Mouse (Mus musculus) heart, embryonic 11.5 days (tissue): ENCODE data around the gene Ccnt1. TPM values are rescaled to one million over a fixed set of nuclear protein-coding genes. Genes with fewer than 3 reads are reported as not detected.
A peak's percentile ranks its signal among the peaks of the same experiment; 100 is the strongest.

Experiments
- ATAC-seq: fragments of 200-750 bp; cut with Nextera tagmentation; replicated peaks from 2 replicates; pipeline ENCODE4 v1.8.0; 2017; ENCODE audit warnings: moderate library complexity; ENCODE audit not compliant: insufficient number of reproducible peaks, low FRiP score, low TSS enrichment
- H3K27ac ChIP-seq: fragments of 300-500 bp; sonication (generic); 2 replicates; pipeline ENCODE4 v1.5.1; 2014; ENCODE audit warnings: mild to moderate bottlenecking, low read depth, low read length
- H3K27me3 ChIP-seq: fragments of 300-500 bp; sonication (generic); 2 replicates; pipeline ENCODE4 v1.6.1; 2014; ENCODE audit warnings: mild to moderate bottlenecking, low read length, mixed read lengths; ENCODE audit not compliant: control insufficient read depth, insufficient read depth
- H3K36me3 ChIP-seq: fragments of 300-500 bp; sonication (generic); 2 replicates; pipeline ENCODE4 v1.6.1; 2014; ENCODE audit warnings: mild to moderate bottlenecking, low read length, moderate library complexity, mixed read lengths; ENCODE audit not compliant: control insufficient read depth, insufficient read depth
- H3K4me1 ChIP-seq: fragments of 300-500 bp; sonication (generic); 2 replicates; pipeline ENCODE4 v1.6.1; 2014; ENCODE audit warnings: low read length; ENCODE audit not compliant: control insufficient read depth, insufficient read depth
- H3K4me2 ChIP-seq: fragments of 300-500 bp; sonication (generic); 2 replicates; pipeline ENCODE4 v1.6.1; 2014; ENCODE audit warnings: mild to moderate bottlenecking, moderate library complexity
- H3K4me3 ChIP-seq: fragments of 300-500 bp; sonication (generic); 2 replicates; pipeline ENCODE4 v1.5.1; 2014; ENCODE audit warnings: low read depth, low read length
- H3K9ac ChIP-seq: fragments of 300-500 bp; sonication (generic); 2 replicates; pipeline ENCODE4 v1.6.1; 2014; ENCODE audit warnings: mild to moderate bottlenecking, low read depth, low read length, moderate library complexity
- H3K9me3 ChIP-seq: fragments of 300-500 bp; sonication (generic); replicated peaks from 2 replicates; pipeline ENCODE4 v1.6.1; 2016; ENCODE audit warnings: low read length; ENCODE audit not compliant: control insufficient read depth
- WGBS: fragments of 180-500 bp; shearing (Covaris S2); extraction: QIAGEN DNeasy Blood & Tissue Kit; methylation state at CpG from one replicate; pipeline ENCODE4 v1.1.7; 2014; ENCODE audit not compliant: insufficient replicate concordance; 5-methylcytosine and 5-hydroxymethylcytosine counted together
- microRNA-seq: library from miRNA; unstranded; fragments of <30 nt; microRNA quantifications from one replicate; pipeline ENCODE4, GENCODE M21; 2016; ENCODE audit warnings: borderline number of aligned reads
- polyA plus RNA-seq: library from polyadenylated mRNA; unstranded; fragments of >200 nt; fragmentation: Nextera tagmentation; extraction: Ambion mirVana; gene quantifications from 2 replicates; pipeline ENCODE4 v1.2.1, GENCODE M21; 2014

Gene Ccnt1
- polyA plus RNA-seq, 1 experiment from 2014 or later = 42.3 TPM

DNA sequence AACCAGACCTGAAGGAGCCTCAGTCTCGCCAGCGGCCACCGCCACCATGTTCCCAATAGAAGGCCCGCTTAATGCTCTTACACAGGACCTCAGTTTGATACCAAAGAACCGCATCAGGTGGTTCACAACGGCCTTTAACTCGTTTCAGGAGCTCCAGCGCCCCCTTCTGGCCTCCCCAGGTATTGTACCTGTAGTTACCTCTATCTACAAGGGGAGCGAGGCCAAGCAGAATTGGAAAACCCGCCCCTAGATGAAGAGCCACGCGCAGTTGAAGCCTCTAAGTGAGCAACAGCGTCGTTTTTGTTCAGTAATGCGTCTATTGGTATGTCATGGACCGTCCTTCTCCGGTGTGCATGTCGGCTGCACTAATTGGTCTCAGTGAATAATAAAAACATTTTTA lies 66.2 kb downstream of the Ccnt1 start:
- 11% methylated on average over 18 of the region's 18 CpGs for WGBS
- Histone ChIP-seq H3K9me3 (no peaks in the 10 kb centered on the region), H3K4me1 (no peaks in the 10 kb centered on the region), H3K27me3 (peaks cover 3% of the 10 kb centered on the region; the same call in 1 of the 2 replicates), H3K36me3 (no peaks in the 10 kb centered on the region), H3K4me3 (no peak overlapping the region), H3K9ac (no peak overlapping the region), H3K4me2 (no peak overlapping the region), H3K27ac (no peak overlapping the region)
- no peak for ATAC-seq

DNA sequence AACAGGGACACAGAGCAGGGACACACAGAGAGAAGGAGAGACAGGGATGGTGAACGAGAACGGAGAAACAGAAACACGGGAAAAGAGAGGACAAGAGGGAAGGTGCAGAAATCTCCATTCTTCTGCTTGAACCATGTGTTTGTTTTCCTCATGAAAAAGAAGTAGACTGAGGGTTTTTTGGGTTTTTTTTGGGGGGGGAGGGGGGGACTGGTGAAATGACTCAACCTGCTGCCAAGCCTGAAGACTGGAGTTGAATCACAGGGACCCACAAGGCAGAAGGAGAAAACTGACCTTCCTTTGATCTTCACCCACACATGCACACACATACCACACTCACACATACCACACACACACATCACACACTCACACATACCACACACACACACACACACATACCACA lies 67.4 kb downstream of the Ccnt1 start:
- Histone ChIP-seq H3K4me2 (no peak overlapping the region), H3K36me3 (no peaks in the 10 kb centered on the region), H3K4me3 (no peak overlapping the region), H3K9me3 (no peaks in the 10 kb centered on the region), H3K9ac (no peak overlapping the region), H3K4me1 (no peaks in the 10 kb centered on the region), H3K27ac (no peak overlapping the region), H3K27me3 (peaks cover 3% of the 10 kb centered on the region; the same call in 1 of the 2 replicates)
- 74% methylated on average over 3 of the region's 3 CpGs for WGBS
- ATAC-seq = no peak

DNA sequence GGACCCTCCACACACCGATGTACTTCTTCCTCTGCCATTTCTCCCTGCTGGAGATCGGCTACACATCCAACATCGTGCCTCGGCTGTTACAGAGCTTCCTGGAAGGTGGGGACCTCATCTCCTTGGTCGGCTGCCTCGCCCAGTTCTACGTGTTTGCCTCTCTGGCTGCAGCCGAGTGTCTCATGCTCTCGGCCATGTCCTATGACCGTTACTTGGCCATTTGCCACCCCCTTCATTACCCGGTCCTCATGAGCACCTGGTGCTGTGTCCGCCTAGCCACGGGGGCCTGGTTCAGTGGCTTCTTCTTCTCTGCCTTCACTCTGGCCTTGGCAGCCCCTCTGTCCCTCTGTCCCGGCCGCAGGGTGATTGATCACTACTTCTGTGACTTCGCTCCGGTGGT lies 73.1 kb downstream of the Ccnt1 start:
- Histone ChIP-seq H3K36me3 (no peaks in the 10 kb centered on the region), H3K4me2 (no peak overlapping the region), H3K9me3 (no peaks in the 10 kb centered on the region), H3K9ac (no peak overlapping the region), H3K27me3 (peaks cover 3% of the 10 kb centered on the region; the same call in 1 of the 2 replicates), H3K4me1 (no peaks in the 10 kb centered on the region), H3K4me3 (no peak overlapping the region), H3K27ac (no peak overlapping the region)
- 76% methylated on average over 17 of the region's 17 CpGs for WGBS
- no peak for ATAC-seq

DNA sequence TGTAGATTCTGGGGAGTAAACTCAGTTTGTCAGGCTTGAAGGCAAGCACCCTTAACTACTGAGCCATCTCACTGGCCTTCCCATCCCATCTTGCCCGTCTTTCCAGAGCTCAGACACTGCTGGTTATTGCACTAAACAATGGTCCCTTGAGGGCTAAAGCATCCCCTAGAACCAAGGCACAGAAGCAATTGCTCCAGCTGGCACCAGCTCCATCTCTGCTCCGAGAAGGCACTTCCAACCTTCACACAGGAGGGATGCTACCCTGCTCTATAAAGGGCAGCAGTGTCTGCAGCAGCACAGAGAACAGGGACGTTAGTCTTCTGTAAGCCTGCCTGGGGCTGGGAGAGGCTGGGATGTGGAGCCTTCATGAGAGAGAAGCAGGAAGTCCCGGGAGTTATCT lies 78.6 kb downstream of the Ccnt1 start, which contains the start of gene Olfr279:
Gene Olfr279, plus strand, starts transcription at position 301 of the 400 bp plus-strand sequence.
- no peaks in the 10 kb centered on the region for H3K4me1 ChIP-seq
- 50% methylated on average over 4 of the region's 4 CpGs for WGBS
- no peak within 1 kb of the TSS for H3K4me3 ChIP-seq
- ATAC-seq = no peak
- H3K36me3 ChIP-seq = no peaks in the 10 kb centered on the region
- H3K4me2 ChIP-seq = no peak within 1 kb of the TSS
- H3K27me3 ChIP-seq = no peaks in the 10 kb centered on the region
- no peak within 1 kb of the TSS for H3K27ac ChIP-seq
- no peak within 1 kb of the TSS for H3K9ac ChIP-seq
- H3K9me3 ChIP-seq = no peaks in the 10 kb centered on the region

DNA sequence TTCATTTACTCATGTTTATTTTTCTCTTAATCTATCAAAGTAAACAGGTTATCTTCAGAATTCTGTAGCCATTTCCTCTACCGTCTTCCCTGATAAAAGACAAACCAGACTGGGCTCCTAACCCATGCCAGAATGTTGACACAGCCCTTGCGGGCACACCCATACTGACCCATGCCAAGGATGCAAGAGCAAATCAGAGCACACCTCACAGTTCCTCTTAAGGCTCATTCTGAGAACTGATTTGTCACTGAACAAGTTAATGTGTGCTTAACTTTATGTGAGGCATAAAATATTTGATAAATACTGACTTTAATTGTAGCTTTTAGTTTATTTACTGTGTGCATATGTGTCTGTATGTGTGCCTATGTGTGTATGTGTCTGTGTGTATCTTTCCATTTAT lies 79.4 kb downstream of the Ccnt1 start:
- H3K27ac ChIP-seq = no peak overlapping the region
- no peak overlapping the region for H3K4me2 ChIP-seq
- no peaks in the 10 kb centered on the region for H3K4me1 ChIP-seq
- 57% methylated on average over 2 of the region's 2 CpGs for WGBS
- ATAC-seq = no peak
- H3K9ac ChIP-seq = no peak overlapping the region
- no peaks in the 10 kb centered on the region for H3K9me3 ChIP-seq
- no peaks in the 10 kb centered on the region for H3K27me3 ChIP-seq
- H3K4me3 ChIP-seq = no peak overlapping the region
- H3K36me3 ChIP-seq = no peaks in the 10 kb centered on the region

Small RNA genes within 50 kb of the gene (microRNA-seq; reads per million reads assigned to microRNA genes)
- 1.3 reads per million, percentile 17 among the genes with 10 or more reads in this experiment for gene Mir1291

Other genes with a start within 250 kb of the Ccnt1 start
- not detected in 2 replicates for gene Olfr284, start 229.9 kb downstream of the Ccnt1 start, polyA plus RNA-seq
- gene Olfr283, start 190.0 kb downstream of the Ccnt1 start, polyA plus RNA-seq = not detected in 2 replicates
- gene Olfr282, start 139.7 kb downstream of the Ccnt1 start, polyA plus RNA-seq = not detected in 2 replicates
- not detected in 2 replicates for gene Olfr281, start 118.3 kb downstream of the Ccnt1 start, polyA plus RNA-seq
- not detected in 2 replicates for gene OR5BS1P, start 101.0 kb downstream of the Ccnt1 start, polyA plus RNA-seq
- gene Lalba, start 88.2 kb downstream of the Ccnt1 start, polyA plus RNA-seq = not detected in 2 replicates
- not detected in 2 replicates for gene Olfr279, start 78.5 kb downstream of the Ccnt1 start, polyA plus RNA-seq
- gene Kansl2, start 36.7 kb downstream of the Ccnt1 start, polyA plus RNA-seq = 75.9 and 77.5 TPM in 2 replicates
- gene 4930415O20Rik, start 81 bp upstream of the Ccnt1 start, polyA plus RNA-seq = 0.73 and 1.0 TPM in 2 replicates
- gene Adcy6, start 39.2 kb upstream of the Ccnt1 start, polyA plus RNA-seq = 24.5 and 34.8 TPM in 2 replicates
- 9.8 and 9.9 TPM in 2 replicates for gene Cacnb3, start 59.9 kb upstream of the Ccnt1 start, polyA plus RNA-seq
- gene Ddx23, start 92.0 kb upstream of the Ccnt1 start, polyA plus RNA-seq = 11.2 and 19.6 TPM in 2 replicates
- 1.2 and 1.6 TPM in 2 replicates for gene Rnd1, start 106.5 kb upstream of the Ccnt1 start, polyA plus RNA-seq
- 0.23 and 0.37 TPM in 2 replicates for gene Ccdc65, start 137.3 kb upstream of the Ccnt1 start, polyA plus RNA-seq
- gene Fkbp11, start 157.3 kb upstream of the Ccnt1 start, polyA plus RNA-seq = 20.4 and 21.1 TPM in 2 replicates
- gene Arf3, start 192.3 kb upstream of the Ccnt1 start, polyA plus RNA-seq = 22.8 and 30.7 TPM in 2 replicates
- not detected in 2 replicates for gene Wnt10b, start 207.2 kb upstream of the Ccnt1 start, polyA plus RNA-seq
- gene Wnt1, start 218.9 kb upstream of the Ccnt1 start, polyA plus RNA-seq = not detected in 2 replicates
- gene Ddn, start 238.6 kb upstream of the Ccnt1 start, polyA plus RNA-seq = 0.11 and 0.25 TPM in 2 replicates